Mouse (Mus musculus) embryonic facial prominence, embryonic 11.5 days (tissue): ENCODE measurements around the gene Rgs9bp. TPM values are rescaled to one million over a fixed set of nuclear protein-coding genes. Genes with fewer than 3 reads are reported as not detected.

ENCODE experiments used
- ATAC-seq: fragments of 200-750 bp; cut with Nextera tagmentation; replicated peaks from 2 replicates; pipeline ENCODE4 v1.8.0; 2017; ENCODE audit warnings: low read depth; ENCODE audit not compliant: insufficient number of reproducible peaks, low FRiP score, low TSS enrichment
- DNase-seq: peaks from one replicate; pipeline ENCODE4 v3.0.0-alpha.2; 2015; ENCODE audit warnings: low spot score
- H3K27ac ChIP-seq: fragments of 300-500 bp; sonication (generic); replicated peaks from 2 replicates; pipeline ENCODE4 v1.5.1; 2014; ENCODE audit warnings: mild to moderate bottlenecking, low read depth, low read length, control low read depth
- H3K27me3 ChIP-seq: fragments of 300-500 bp; sonication (generic); 2 replicates; pipeline ENCODE4 v1.6.1; 2014; ENCODE audit warnings: mild to moderate bottlenecking, low read length, moderate library complexity, mixed read lengths; ENCODE audit not compliant: control insufficient read depth, insufficient read depth
- H3K36me3 ChIP-seq: fragments of 300-500 bp; sonication (generic); replicated peaks from 2 replicates; pipeline ENCODE4 v1.6.1; 2014; ENCODE audit warnings: low read depth, mild to moderate bottlenecking, low read length, moderate library complexity, mixed read lengths; ENCODE audit not compliant: control insufficient read depth, insufficient read depth
- H3K4me1 ChIP-seq: fragments of 300-500 bp; sonication (generic); 2 replicates; pipeline ENCODE4 v1.6.1; 2014; ENCODE audit warnings: low read length, mixed read lengths; ENCODE audit not compliant: control insufficient read depth, insufficient read depth
- H3K4me2 ChIP-seq: fragments of 300-500 bp; sonication (generic); 2 replicates; pipeline ENCODE4 v1.6.1; 2014; ENCODE audit warnings: low read depth, mild to moderate bottlenecking, control low read depth, low read length, moderate library complexity
- H3K4me3 ChIP-seq: fragments of 300-500 bp; sonication (generic); 2 replicates; pipeline ENCODE4 v1.5.1; 2014; ENCODE audit warnings: low read depth, low read length, control low read depth
- H3K9ac ChIP-seq: fragments of 300-500 bp; sonication (generic); replicated peaks from 2 replicates; pipeline ENCODE4 v1.6.1; 2014; ENCODE audit warnings: mild to moderate bottlenecking, control low read depth, low read length
- H3K9me3 ChIP-seq: fragments of 300-500 bp; sonication (generic); replicated peaks from 2 replicates; pipeline ENCODE4 v1.6.1; 2016; ENCODE audit warnings: mild to moderate bottlenecking, low read length, inconsistent platforms, mixed read lengths; ENCODE audit not compliant: control insufficient read depth
- WGBS: fragments of 180-500 bp; shearing (Covaris S2); extraction: QIAGEN DNeasy Blood & Tissue Kit; methylation state at CpG from one replicate; pipeline ENCODE4 v1.1.7; 2014; 5-methylcytosine and 5-hydroxymethylcytosine counted together
- polyA plus RNA-seq: library from polyadenylated mRNA; unstranded; fragments of >200 nt; fragmentation: Nextera tagmentation; extraction: Ambion mirVana; gene quantifications from 2 replicates; pipeline ENCODE4 v1.2.1, GENCODE M21; 2014

Rgs9bp gene
- polyA plus RNA-seq, 1 experiment from 2014 or later: 0.07 TPM

DNA sequence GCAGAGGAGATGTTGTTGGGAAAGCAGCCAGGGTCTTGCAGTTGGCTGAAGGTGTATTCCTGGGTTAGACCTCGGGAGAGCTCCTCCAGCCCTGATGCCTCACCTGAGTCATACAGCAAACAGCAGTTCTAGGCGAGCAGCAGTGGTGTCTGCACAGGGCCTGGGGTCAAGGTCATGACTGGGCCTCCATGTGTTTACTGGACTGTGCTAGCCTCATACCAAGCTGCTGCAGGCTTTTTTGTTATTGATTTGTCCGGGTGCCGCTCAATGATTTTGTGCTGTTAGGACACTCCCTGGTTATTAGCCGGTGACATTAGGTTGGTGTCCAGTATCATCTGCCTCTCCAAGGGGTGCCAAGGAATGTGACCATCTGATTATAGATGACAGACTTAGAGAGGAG, 2.3 kb upstream of the Rgs9bp start:
- H3K9ac ChIP-seq: no peak overlapping the region

GRCm38 (mm10) chr7:35586906-35587445, 1.6 kb upstream of the Rgs9bp start:
- Histone ChIP-seq H3K36me3 (no peaks in the 10 kb centered on the region), H3K9ac (peak overlapping the region; percentile 80), H3K4me2 (peak overlapping the region; percentile 89), H3K4me1 (peaks cover 3% of the 10 kb centered on the region; the same call in 1 of the 2 replicates), H3K9me3 (no peaks in the 10 kb centered on the region), H3K27ac (no peak overlapping the region), H3K27me3 (peaks cover 21% of the 10 kb centered on the region), H3K4me3 (peak overlapping the region; percentile 81)
- DNase-seq (no peak), ATAC-seq (no peak)
- 17% methylated on average over 15 of the region's 15 CpGs for WGBS

More for the DNA sequence above, 2.3 kb upstream of the Rgs9bp start:
- Histone ChIP-seq H3K4me3 (no peak overlapping the region), H3K4me2 (no peak overlapping the region), H3K4me1 (peaks cover 3% of the 10 kb centered on the region; the same call in 1 of the 2 replicates), H3K27me3 (peaks cover 18% of the 10 kb centered on the region), H3K36me3 (no peaks in the 10 kb centered on the region; the same call in 1 of the 2 replicates), H3K9me3 (no peaks in the 10 kb centered on the region), H3K27ac (no peak overlapping the region)
- 73% methylated on average over 5 of the region's 5 CpGs for WGBS
- DNase-seq (no peak), ATAC-seq (no peak)

- peak; percentile 98 for DNase-seq
- Histone ChIP-seq H3K27ac (no peak within 1 kb of the TSS), H3K36me3 (no peaks in the 10 kb centered on the region), H3K27me3 (peaks cover 21% of the 10 kb centered on the region), H3K4me1 (peaks cover 3% of the 10 kb centered on the region; the same call in 1 of the 2 replicates), H3K4me2 (peak within 1 kb of the TSS; percentile 96), H3K4me3 (peak within 1 kb of the TSS; percentile 81), H3K9ac (peak within 1 kb of the TSS; percentile 80), H3K9me3 (no peaks in the 10 kb centered on the region)
- WGBS: under 1% methylated on average over 48 of the region's 49 CpGs
- peak; percentile 99 for ATAC-seq
Observed at GRCm38 (mm10) chr7:35586055-35586905, 898 bp upstream of the Rgs9bp start, which contains the start of gene Ankrd27. Gene Ankrd27, plus strand, starts transcription at chr7:35586244.

DNA sequence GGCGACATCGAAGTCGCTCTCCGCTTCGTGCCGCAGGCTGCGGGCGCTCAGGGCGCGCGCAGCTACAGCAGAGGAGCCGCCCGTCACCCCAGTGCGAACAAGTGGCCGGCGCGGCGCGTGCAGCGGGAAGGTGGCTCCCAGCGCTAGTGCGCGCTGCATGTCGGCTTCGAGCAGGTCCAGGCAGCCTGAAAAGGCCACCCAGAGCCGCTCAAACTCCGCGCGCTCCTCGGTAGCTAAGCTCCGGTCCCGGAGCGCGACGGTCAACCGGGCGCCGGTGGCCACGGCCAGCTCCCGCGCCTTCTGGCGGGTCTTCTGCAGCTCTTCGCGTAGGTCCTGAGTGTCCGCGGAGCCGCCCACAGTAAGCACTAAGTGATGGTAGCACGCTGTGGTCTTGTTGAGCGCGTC, 594 bp downstream of the Rgs9bp start:
- Histone ChIP-seq H3K9me3 (no peaks in the 10 kb centered on the region), H3K9ac (peak overlapping the region; percentile 39), H3K36me3 (no peaks in the 10 kb centered on the region), H3K4me2 (peak overlapping the region; percentile 96), H3K4me1 (peaks cover 3% of the 10 kb centered on the region; the same call in 1 of the 2 replicates), H3K27ac (no peak overlapping the region), H3K4me3 (peak overlapping the region; percentile 81), H3K27me3 (peaks cover 21% of the 10 kb centered on the region)
- under 1% methylated on average over 50 of the region's 50 CpGs for WGBS
- DNase-seq (peak; percentile 52), ATAC-seq (no peak)

- DNase-seq: peak; percentile 2
- Histone ChIP-seq H3K27ac (no peak overlapping the region), H3K36me3 (no peaks in the 10 kb centered on the region)
Observed at GRCm38 (mm10) chr7:35584068-35584785, 1.2 kb downstream of the Rgs9bp start.

GRCm38 (mm10) chr7:35583476-35584025, 1.8 kb downstream of the Rgs9bp start:
- Histone ChIP-seq H3K4me2 (no peak overlapping the region), H3K9me3 (no peaks in the 10 kb centered on the region), H3K4me3 (no peak overlapping the region), H3K9ac (no peak overlapping the region), H3K27ac (no peak overlapping the region), H3K27me3 (peaks cover 21% of the 10 kb centered on the region), H3K36me3 (no peaks in the 10 kb centered on the region), H3K4me1 (peaks cover 3% of the 10 kb centered on the region; the same call in 1 of the 2 replicates)
- ATAC-seq: no peak
- DNase-seq: no peak
- WGBS: 7% methylated on average over 11 of the region's 11 CpGs

More at GRCm38 (mm10) chr7:35584068-35584785, 1.2 kb downstream of the Rgs9bp start:
- 5% methylated on average over 36 of the region's 36 CpGs for WGBS
- Histone ChIP-seq H3K4me2 (peak overlapping the region; percentile 96), H3K27me3 (peaks cover 21% of the 10 kb centered on the region), H3K9me3 (no peaks in the 10 kb centered on the region), H3K9ac (peak overlapping the region; percentile 39), H3K4me3 (peak overlapping the region; percentile 81), H3K4me1 (peaks cover 3% of the 10 kb centered on the region; the same call in 1 of the 2 replicates)
- no peak for ATAC-seq

DNA sequence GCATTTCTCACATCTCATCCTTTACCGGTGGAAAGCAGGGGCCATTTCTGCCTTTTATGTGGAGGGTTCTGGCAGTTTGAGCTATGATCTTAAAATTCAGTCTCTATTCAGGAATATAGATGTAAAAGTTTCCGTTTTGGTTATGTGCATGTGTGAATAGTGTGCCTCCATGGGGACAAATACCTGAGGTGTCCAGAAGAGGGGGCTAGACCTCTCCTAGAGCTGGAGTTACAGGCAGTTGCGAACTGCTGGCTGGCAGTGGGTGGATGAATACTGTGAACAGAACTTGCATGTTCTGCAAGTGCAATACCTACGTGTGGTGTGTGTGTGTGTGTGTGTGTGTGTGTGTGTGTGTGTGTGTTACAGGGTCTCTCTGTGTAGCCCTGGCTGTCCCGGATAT, 2.7 kb downstream of the Rgs9bp start:
- no peak overlapping the region for H3K4me2 ChIP-seq
- no peak overlapping the region for H3K4me3 ChIP-seq
- H3K9ac ChIP-seq: no peak overlapping the region
- ATAC-seq: no peak
- H3K4me1 ChIP-seq: peaks cover 3% of the 10 kb centered on the region; the same call in 1 of the 2 replicates
- peaks cover 21% of the 10 kb centered on the region for H3K27me3 ChIP-seq
- H3K36me3 ChIP-seq: no peaks in the 10 kb centered on the region
- no peak for DNase-seq
- 75% methylated on average over 5 of the region's 5 CpGs for WGBS
- no peak overlapping the region for H3K27ac ChIP-seq
- no peaks in the 10 kb centered on the region for H3K9me3 ChIP-seq
